Mouse (Mus musculus): ENCODE measurements at regions not wholly inside any gene's neighbourhood (a gene's known extent, or its start where the extent isn't known, plus 50 kb on each side); places are given as distances from the start of the nearest gene placed in this dataset.
A peak's percentile ranks its signal among the peaks of the same experiment; 100 is the strongest.
"Not testable (repeated sequence)": the region's sequence is repeated elsewhere in the genome, so short reads cannot be mapped to it uniquely, and the experiment has no call there.

- not testable (repeated sequence) for DNase-seq
These were observed 197.9 kb downstream of the Samd9l start for GRCm38 (mm10) chr6:3201507-3201906.

GRCm38 (mm10) chr6:3201107-3201506 is 198.3 kb downstream of the Samd9l start:
- DNase-seq = no peak

- peak; percentile 58 to 71 for DNase-seq
These were observed 198.8 kb downstream of the Samd9l start for GRCm38 (mm10) chr6:3200586-3200985.

- DNase-seq = not testable (repeated sequence)
These were observed 206.9 kb downstream of the Samd9l start for GRCm38 (mm10) chr6:3192424-3192820.

- DNase-seq = not testable (repeated sequence)
These were observed 207.5 kb downstream of the Samd9l start for GRCm38 (mm10) chr6:3191695-3192423.

GRCm38 (mm10) chr6:3183819-3184199 is 215.6 kb downstream of the Samd9l start:
- DNase-seq = peak; percentile 37 to 72

GRCm38 (mm10) chr6:3182889-3183818 is 216.2 kb downstream of the Samd9l start:
- peak; percentile 58 to 67 for DNase-seq

- DNase-seq = not testable (repeated sequence)
These were observed 216.9 kb downstream of the Samd9l start for GRCm38 (mm10) chr6:3182424-3182841.

- not testable (repeated sequence) for DNase-seq
These were observed 219.6 kb downstream of the Samd9l start for GRCm38 (mm10) chr6:3179603-3180348.

- not testable (repeated sequence) for DNase-seq
These were observed 229.9 kb downstream of the Samd9l start for GRCm38 (mm10) chr6:3169479-3169878.

GRCm38 (mm10) chr6:3166149-3166548 is 233.2 kb downstream of the Samd9l start:
- not testable (repeated sequence) for DNase-seq

- DNase-seq = not testable (repeated sequence)
These were observed 247.5 kb downstream of the Samd9l start for GRCm38 (mm10) chr6:3151901-3152300.

- DNase-seq = not testable (repeated sequence)
These were observed 261.5 kb downstream of the Samd9l start for GRCm38 (mm10) chr6:3137823-3138222.

GRCm38 (mm10) chr6:3133763-3134162 is 265.6 kb downstream of the Samd9l start:
- DNase-seq = not testable (repeated sequence)

GRCm38 (mm10) chr6:3116296-3116695 is 283.1 kb downstream of the Samd9l start:
- DNase-seq = not testable (repeated sequence)

All from spleen, adult 18-20 months (tissue).